Mouse (Mus musculus) gastrocnemius, postnatal 4 days (tissue): Measurements from ENCODE around the gene Kctd20. TPM values are rescaled to one million over a fixed set of nuclear protein-coding genes. Genes with fewer than 3 reads are reported as not detected.

Experiments
- DNase-seq, 2 experiments: peaks; one replicate each; pipeline ENCODE4 v3.0.0; 2021 to 2022; ENCODE audit warnings: low spot score in 2 of 2, mixed read lengths in 2 of 2
- long read RNA-seq, 2 experiments: library from polyadenylated mRNA; stranded (forward); transcript quantifications; one replicate each; pipeline ENCODE4 v2.0.0; 2021
- total RNA-seq, 2 experiments: library from RNA; stranded (reverse); gene quantifications; 2 replicates each; pipeline ENCODE4 v1.2.3; 2021

Gene Kctd20
- 10 to 100 TPM; 60.7 to 64.6 TPM for total RNA-seq
- long read RNA-seq, experiment 1, full-length matches to known transcripts = 108 of 125 reads
- long read RNA-seq, experiment 1, partial matches to known transcripts = 9 of 125 reads
- long read RNA-seq, experiment 1, other reads (novel, unspliced or antisense) = 8 of 125 reads
- long read RNA-seq, experiment 2, full-length matches to known transcripts = 135 of 156 reads
- long read RNA-seq, experiment 2, partial matches to known transcripts = 5 of 156 reads
- long read RNA-seq, experiment 2, other reads (novel, unspliced or antisense) = 16 of 156 reads

- DNase-seq = peak; percentile 93
These were observed at the start of gene Kctd20 for GRCm38 (mm10) chr17:28951831-28952799. Kctd20 (plus strand) TSS chr17:28951950.

- DNase-seq = peak; percentile 57 to 59
These were observed 47.0 kb upstream of the Kctd20 start for GRCm38 (mm10) chr17:28904546-28905376.

GRCm38 (mm10) chr17:28905377-28905916 lies 46.3 kb upstream of the Kctd20 start:
- DNase-seq = no peak

GRCm38 (mm10) chr17:28907959-28908358 lies 43.8 kb upstream of the Kctd20 start:
- DNase-seq = no peak

- peak; percentile 43 to 58 for DNase-seq
These were observed 42.4 kb upstream of the Kctd20 start for GRCm38 (mm10) chr17:28909252-28909941.

GRCm38 (mm10) chr17:28910139-28910538 lies 41.6 kb upstream of the Kctd20 start:
- DNase-seq = no peak

GRCm38 (mm10) chr17:28913200-28913599 lies 38.5 kb upstream of the Kctd20 start:
- no peak for DNase-seq

- no peak for DNase-seq
These were observed 37.8 kb upstream of the Kctd20 start for GRCm38 (mm10) chr17:28913940-28914339.

GRCm38 (mm10) chr17:28915060-28915628 lies 36.6 kb upstream of the Kctd20 start, which contains the start of gene 4930539E08Rik:
4930539E08Rik (minus strand) TSS chr17:28915324.
- DNase-seq = no peak

- DNase-seq = no peak
These were observed 35.2 kb upstream of the Kctd20 start for GRCm38 (mm10) chr17:28916520-28916919.

GRCm38 (mm10) chr17:28921086-28921485 lies 30.7 kb upstream of the Kctd20 start:
- DNase-seq = no peak

- DNase-seq = no peak
These were observed 29.7 kb upstream of the Kctd20 start for GRCm38 (mm10) chr17:28922096-28922495.

GRCm38 (mm10) chr17:28924957-28925595 lies 26.7 kb upstream of the Kctd20 start:
- no peak for DNase-seq

GRCm38 (mm10) chr17:28926380-28926779 lies 25.4 kb upstream of the Kctd20 start:
- peak; percentile 45 to 76 for DNase-seq

GRCm38 (mm10) chr17:28926866-28927635 lies 24.7 kb upstream of the Kctd20 start:
- DNase-seq = peak in 1 of 2 experiments; percentile 49

GRCm38 (mm10) chr17:28928004-28928403 lies 23.7 kb upstream of the Kctd20 start:
- DNase-seq = no peak

GRCm38 (mm10) chr17:28929369-28929768 lies 22.4 kb upstream of the Kctd20 start:
- no peak for DNase-seq

- peak; percentile 90 to 95 for DNase-seq
These were observed 21.2 kb upstream of the Kctd20 start for GRCm38 (mm10) chr17:28930392-28931074.
